Mouse (Mus musculus) small intestine, adult 2 months (tissue): Measurements from ENCODE around the gene Fbxl19.

Experiments
- CTCF ChIP-seq: fragments of 200-500 bp; IDR thresholded peaks from 2 replicates; pipeline ENCODE4 v1.5.1; 2012; ENCODE audit warnings: low read depth, mild to moderate bottlenecking, control low read depth, inconsistent platforms, low read length, moderate library complexity, mixed read lengths; ENCODE audit not compliant: insufficient replicate concordance, insufficient read length; ENCODE audit errors: extremely low read depth
- POLR2A ChIP-seq: fragments of 200-500 bp; IDR thresholded peaks from 2 replicates; pipeline ENCODE4 v1.6.1; 2012; ENCODE audit warnings: low read depth, mild to moderate bottlenecking, control low read depth, inconsistent platforms, low read length, moderate library complexity

DNA sequence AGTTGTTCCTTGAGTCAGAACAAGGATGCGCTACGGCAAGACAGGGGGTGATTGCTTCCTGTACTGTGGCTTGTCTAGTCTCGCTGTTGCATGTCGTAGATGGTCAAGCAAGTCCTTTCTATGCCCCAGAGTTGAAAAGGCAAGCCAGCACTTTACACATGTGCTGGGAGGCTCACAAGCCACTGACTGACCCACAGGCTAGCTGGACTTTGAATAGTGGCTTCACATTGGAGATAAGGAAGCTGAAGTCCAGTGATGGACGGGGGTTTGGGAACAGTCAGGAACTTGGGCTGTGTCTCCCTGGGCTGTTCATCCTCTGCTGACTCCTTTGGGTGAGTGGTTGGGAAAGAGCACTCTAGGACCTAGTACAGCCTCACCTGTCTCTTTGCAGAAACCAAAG is 7.3 kb downstream of the Fbxl19 start:
- TF ChIP-seq CTCF (no peak), POLR2A (no peak)
